Mouse (Mus musculus): ENCODE results near the gene Ccnl2. TPM values are rescaled to one million over a fixed set of nuclear protein-coding genes. Genes with fewer than 3 reads are reported as not detected.

The Ccnl2 gene
- polyA plus RNA-seq, 1 experiment from 2014 or later = 181 TPM

DNA sequence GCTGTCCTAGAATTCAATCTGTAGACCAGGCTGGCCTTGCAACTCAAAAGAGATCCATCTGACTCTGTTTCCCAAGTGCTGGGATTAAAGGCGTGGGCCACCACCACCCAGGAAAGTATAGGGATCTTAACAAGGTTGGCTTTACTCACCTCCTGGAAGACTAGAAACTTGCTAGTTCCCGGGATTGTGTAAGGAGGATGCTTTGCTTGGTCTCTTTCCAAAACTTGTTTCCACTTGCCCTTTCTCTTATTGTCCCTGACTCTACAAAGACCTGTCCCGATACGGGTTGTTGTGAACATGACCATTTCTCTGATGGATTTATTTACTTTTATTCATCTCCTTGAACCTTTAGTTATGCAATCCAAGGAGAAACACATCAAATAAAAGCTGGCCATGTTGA is 17.6 kb downstream of the Ccnl2 start:
- H3K4me3 ChIP-seq (ENCODE audit: low read depth, low read length) = no peak overlapping the region
- no peaks in the 10 kb centered on the region for H3K27me3 ChIP-seq (ENCODE audit: control insufficient read depth, insufficient read depth, low read length)
- no peak overlapping the region for H3K9ac ChIP-seq (ENCODE audit: low read length)
- WGBS = 95% methylated on average over 4 of the region's 4 CpGs
- peaks cover 7% of the 10 kb centered on the region; the same call in 1 of the 2 replicates for H3K36me3 ChIP-seq (ENCODE audit: control insufficient read depth, insufficient read depth, low read length)
- ATAC-seq (ENCODE audit: insufficient number of reproducible peaks, low FRiP score, low TSS enrichment, low read depth) (no peak), DNase-seq (ENCODE audit: low spot score) (no peak)
- no peak overlapping the region for H3K4me2 ChIP-seq (ENCODE audit: low read depth, severe bottlenecking)
- H3K4me1 ChIP-seq (ENCODE audit: control insufficient read depth, insufficient read depth, low read length) = peaks cover 7% of the 10 kb centered on the region; the same call in 1 of the 2 replicates
- H3K27ac ChIP-seq (replicated peaks; ENCODE audit: low read depth, low read length) = no peak overlapping the region
- H3K9me3 ChIP-seq (ENCODE audit: control insufficient read depth, low read length) = no peaks in the 10 kb centered on the region

DNA sequence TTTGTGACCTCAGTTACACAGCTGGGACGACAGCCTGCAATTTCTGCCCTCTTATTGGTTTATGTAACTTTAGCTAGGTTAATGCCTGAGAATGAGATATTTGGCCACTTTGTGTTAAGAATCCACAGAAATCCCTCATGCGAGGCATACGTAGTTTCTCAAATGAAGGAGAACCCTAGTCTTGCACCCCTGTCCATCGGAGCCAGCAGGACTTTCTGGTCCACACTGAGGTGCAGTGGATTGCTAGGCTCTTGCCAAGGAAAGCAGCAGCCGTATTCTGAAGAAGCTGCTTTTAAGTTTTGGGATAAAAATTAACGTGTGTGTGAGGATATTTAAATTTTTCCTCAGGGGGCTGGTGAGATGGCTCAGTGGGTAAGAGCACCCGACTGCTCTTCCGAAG is 18.3 kb downstream of the Ccnl2 start:
- no peak for ATAC-seq (ENCODE audit: insufficient number of reproducible peaks, low FRiP score, low TSS enrichment, low read depth)
- H3K4me2 ChIP-seq (ENCODE audit: low read depth, severe bottlenecking) = peak overlapping the region; percentile 91; the same call in 1 of the 2 replicates
- H3K27ac ChIP-seq (replicated peaks; ENCODE audit: low read depth, low read length) = no peak overlapping the region

DNA sequence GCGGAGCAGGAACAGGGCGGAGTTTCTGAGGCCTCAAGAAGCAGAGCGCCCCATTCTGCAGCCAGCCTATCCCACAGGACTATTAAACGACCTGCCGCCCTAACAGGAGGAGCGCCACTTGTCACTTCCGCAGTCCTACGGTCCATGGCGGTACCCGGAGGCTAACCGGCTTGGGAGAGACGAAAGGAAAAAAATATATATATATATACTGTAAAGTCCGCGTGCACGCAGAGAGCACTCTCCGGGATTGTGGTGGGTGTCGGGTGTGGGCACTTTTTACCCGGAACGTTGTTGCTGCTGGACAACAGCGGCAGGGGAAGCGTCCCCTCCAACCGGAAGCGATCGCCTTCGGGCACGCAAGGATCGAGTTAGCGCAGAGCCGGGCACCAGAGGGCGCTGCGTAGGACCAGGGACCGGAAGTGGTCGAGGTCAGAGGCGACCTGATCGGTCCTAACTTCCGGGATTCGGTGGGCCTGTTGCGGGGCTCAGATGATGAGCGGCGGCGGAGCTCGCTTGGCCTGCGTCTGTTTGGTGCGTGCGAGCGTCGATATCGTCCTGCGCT is 19.0 kb downstream of the Ccnl2 start, which contains the start of gene Aurkaip1:
Gene Aurkaip1 (plus strand): TSS at position 68 of the 562 bp plus-strand sequence.
- ATAC-seq (ENCODE audit: insufficient number of reproducible peaks, low FRiP score, low TSS enrichment, low read depth) (peak; percentile 92), DNase-seq (ENCODE audit: low spot score) (peak; percentile 98)
- no peaks in the 10 kb centered on the region for H3K27me3 ChIP-seq (ENCODE audit: control insufficient read depth, insufficient read depth, low read length)
- H3K27ac ChIP-seq (replicated peaks; ENCODE audit: low read depth, low read length) = peak within 1 kb of the TSS; percentile 68
- H3K4me2 ChIP-seq (ENCODE audit: low read depth, severe bottlenecking) = peak within 1 kb of the TSS; percentile 91
- H3K36me3 ChIP-seq (ENCODE audit: control insufficient read depth, insufficient read depth, low read length) = peaks cover 6% of the 10 kb centered on the region; the same call in 1 of the 2 replicates
- H3K4me1 ChIP-seq (ENCODE audit: control insufficient read depth, insufficient read depth, low read length) = peaks cover 7% of the 10 kb centered on the region; the same call in 1 of the 2 replicates
- H3K9me3 ChIP-seq (ENCODE audit: control insufficient read depth, low read length) = no peaks in the 10 kb centered on the region
- peak within 1 kb of the TSS; percentile 82 for H3K9ac ChIP-seq (ENCODE audit: low read length)
- peak within 1 kb of the TSS; percentile 70 for H3K4me3 ChIP-seq (ENCODE audit: low read depth, low read length)
- under 1% methylated on average over 49 of the region's 49 CpGs for WGBS

More for the DNA sequence above, 18.3 kb downstream of the Ccnl2 start:
- Histone ChIP-seq H3K4me1 (ENCODE audit: control insufficient read depth, insufficient read depth, low read length) (peaks cover 7% of the 10 kb centered on the region; the same call in 1 of the 2 replicates), H3K36me3 (ENCODE audit: control insufficient read depth, insufficient read depth, low read length) (peaks cover 6% of the 10 kb centered on the region; the same call in 1 of the 2 replicates), H3K27me3 (ENCODE audit: control insufficient read depth, insufficient read depth, low read length) (no peaks in the 10 kb centered on the region), H3K9me3 (ENCODE audit: control insufficient read depth, low read length) (no peaks in the 10 kb centered on the region), H3K4me3 (ENCODE audit: low read depth, low read length) (no peak overlapping the region; the same call in 1 of the 2 replicates), H3K9ac (ENCODE audit: low read length) (no peak overlapping the region)
- WGBS = 58% methylated on average over 8 of the region's 8 CpGs
- no peak for DNase-seq (ENCODE audit: low spot score)

DNA sequence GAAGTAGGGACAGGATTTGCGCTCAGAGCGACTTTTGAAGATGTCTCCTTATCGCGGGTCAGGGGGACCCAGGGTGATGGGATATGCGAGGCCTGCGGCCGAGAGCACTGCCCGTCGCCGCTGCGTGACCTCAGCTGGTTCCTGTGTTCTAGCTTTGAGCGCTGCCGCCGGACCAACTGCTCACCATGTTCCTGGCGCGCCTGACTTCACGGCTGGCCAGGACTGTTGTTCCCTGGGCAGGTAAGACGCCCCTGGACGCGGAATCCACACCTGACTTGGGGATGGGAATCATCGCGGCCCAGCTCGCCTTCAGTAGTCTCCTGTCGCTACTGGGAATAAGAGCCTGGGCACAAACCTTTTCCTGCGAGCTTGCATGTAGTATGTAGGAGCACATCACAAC is 19.5 kb downstream of the Ccnl2 start:
- Histone ChIP-seq H3K9ac (ENCODE audit: low read length) (peak overlapping the region; percentile 82), H3K27me3 (ENCODE audit: control insufficient read depth, insufficient read depth, low read length) (no peaks in the 10 kb centered on the region), H3K4me3 (ENCODE audit: low read depth, low read length) (peak overlapping the region; percentile 70), H3K27ac (replicated peaks; ENCODE audit: low read depth, low read length) (peak overlapping the region; percentile 68), H3K36me3 (ENCODE audit: control insufficient read depth, insufficient read depth, low read length) (peaks cover 6% of the 10 kb centered on the region; the same call in 1 of the 2 replicates), H3K9me3 (ENCODE audit: control insufficient read depth, low read length) (no peaks in the 10 kb centered on the region), H3K4me2 (ENCODE audit: low read depth, severe bottlenecking) (peak overlapping the region; percentile 91), H3K4me1 (ENCODE audit: control insufficient read depth, insufficient read depth, low read length) (peaks cover 7% of the 10 kb centered on the region; the same call in 1 of the 2 replicates)
- WGBS = 1% methylated on average over 25 of the region's 25 CpGs
- no peak for DNase-seq (ENCODE audit: low spot score)
- ATAC-seq (ENCODE audit: insufficient number of reproducible peaks, low FRiP score, low TSS enrichment, low read depth) = peak; percentile 1; the same call in 1 of the 2 replicates

DNA sequence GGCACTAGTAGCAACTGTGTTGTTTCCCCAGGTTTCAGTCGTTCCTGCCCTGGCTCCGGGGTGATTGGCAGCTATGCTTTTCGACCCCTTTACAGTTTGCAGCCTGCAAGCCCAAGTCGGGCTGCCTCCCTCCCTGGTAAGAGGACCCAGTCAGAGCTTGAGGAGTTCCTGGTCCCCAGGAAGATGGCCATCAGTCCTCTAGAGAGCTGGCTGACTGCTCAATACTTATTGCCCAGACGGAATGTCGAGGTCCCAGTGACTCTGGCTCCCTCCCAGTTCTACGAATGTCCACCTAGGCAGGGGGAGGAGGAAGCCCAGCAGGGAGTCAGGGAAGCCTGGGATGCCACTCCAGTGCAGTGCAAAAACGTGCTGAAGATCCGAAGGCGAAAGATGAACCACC is 20.0 kb downstream of the Ccnl2 start:
- Histone ChIP-seq H3K4me2 (ENCODE audit: low read depth, severe bottlenecking) (peak overlapping the region; percentile 91), H3K27ac (replicated peaks; ENCODE audit: low read depth, low read length) (no peak overlapping the region), H3K9ac (ENCODE audit: low read length) (peak overlapping the region; percentile 82), H3K9me3 (ENCODE audit: control insufficient read depth, low read length) (no peaks in the 10 kb centered on the region), H3K4me1 (ENCODE audit: control insufficient read depth, insufficient read depth, low read length) (peaks cover 7% of the 10 kb centered on the region; the same call in 1 of the 2 replicates), H3K27me3 (ENCODE audit: control insufficient read depth, insufficient read depth, low read length) (no peaks in the 10 kb centered on the region), H3K4me3 (ENCODE audit: low read depth, low read length) (peak overlapping the region; percentile 70), H3K36me3 (ENCODE audit: control insufficient read depth, insufficient read depth, low read length) (peaks cover 6% of the 10 kb centered on the region; the same call in 1 of the 2 replicates)
- WGBS = 60% methylated on average over 10 of the region's 10 CpGs
- ATAC-seq (ENCODE audit: insufficient number of reproducible peaks, low FRiP score, low TSS enrichment, low read depth) (no peak), DNase-seq (ENCODE audit: low spot score) (no peak)

DNA sequence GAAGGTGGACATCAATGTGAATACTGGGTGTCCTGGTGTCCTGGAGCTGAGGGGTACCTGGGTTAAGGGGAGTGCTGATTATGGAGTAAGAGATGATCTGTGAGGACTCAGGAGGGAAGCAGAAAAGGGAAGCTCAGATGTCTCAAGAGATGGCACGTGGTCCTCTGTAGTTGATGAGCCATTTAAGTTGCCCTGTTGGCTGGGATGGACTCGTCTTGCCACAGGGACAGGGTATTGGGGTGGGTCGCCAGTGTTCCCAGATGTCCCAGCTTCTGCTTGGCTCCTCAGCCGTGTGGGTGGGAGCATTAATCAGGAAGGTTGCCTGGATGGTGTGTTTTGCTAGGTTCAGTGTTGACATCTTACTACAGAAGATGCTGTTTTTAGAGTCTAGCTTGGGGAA is 20.9 kb downstream of the Ccnl2 start:
- 87% methylated on average over 4 of the region's 4 CpGs for WGBS
- Histone ChIP-seq H3K9me3 (ENCODE audit: control insufficient read depth, low read length) (no peaks in the 10 kb centered on the region), H3K9ac (ENCODE audit: low read length) (no peak overlapping the region), H3K27ac (replicated peaks; ENCODE audit: low read depth, low read length) (no peak overlapping the region), H3K4me1 (ENCODE audit: control insufficient read depth, insufficient read depth, low read length) (peaks cover 7% of the 10 kb centered on the region; the same call in 1 of the 2 replicates), H3K36me3 (ENCODE audit: control insufficient read depth, insufficient read depth, low read length) (peaks cover 3% of the 10 kb centered on the region; the same call in 1 of the 2 replicates), H3K4me3 (ENCODE audit: low read depth, low read length) (no peak overlapping the region; the same call in 1 of the 2 replicates), H3K27me3 (ENCODE audit: control insufficient read depth, insufficient read depth, low read length) (no peaks in the 10 kb centered on the region), H3K4me2 (ENCODE audit: low read depth, severe bottlenecking) (no peak overlapping the region)
- DNase-seq (ENCODE audit: low spot score) = no peak
- no peak for ATAC-seq (ENCODE audit: insufficient number of reproducible peaks, low FRiP score, low TSS enrichment, low read depth)

DNA sequence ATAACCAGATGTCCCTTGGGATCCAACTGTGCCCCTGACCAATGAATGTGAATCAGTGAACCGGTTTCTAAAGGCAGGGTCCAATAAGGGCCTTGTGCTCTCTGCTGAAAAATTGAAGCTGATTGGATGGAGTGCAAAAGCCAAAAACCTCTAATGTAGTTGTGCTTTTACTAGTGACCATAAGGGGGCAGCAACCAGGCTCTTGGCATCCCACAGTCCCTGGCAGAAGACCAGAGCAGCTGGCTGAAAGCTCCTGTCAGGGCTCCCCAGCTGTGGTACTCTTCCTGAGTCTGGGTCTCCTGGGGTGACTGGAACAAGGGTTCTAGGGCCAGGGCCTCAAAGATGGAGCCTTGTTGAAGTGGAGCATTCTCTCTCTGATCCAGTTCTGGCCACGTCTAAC is 21.5 kb downstream of the Ccnl2 start:
- ATAC-seq (ENCODE audit: insufficient number of reproducible peaks, low FRiP score, low TSS enrichment, low read depth) (0 out of 2 replicates have a peak, but pooled peaks have one; percentile 8), DNase-seq (ENCODE audit: low spot score) (peak; percentile 69)
- no peak overlapping the region; the same call in 1 of the 2 replicates for H3K4me3 ChIP-seq (ENCODE audit: low read depth, low read length)
- H3K9me3 ChIP-seq (ENCODE audit: control insufficient read depth, low read length) = no peaks in the 10 kb centered on the region
- no peak overlapping the region for H3K4me2 ChIP-seq (ENCODE audit: low read depth, severe bottlenecking)
- no peak overlapping the region for H3K27ac ChIP-seq (replicated peaks; ENCODE audit: low read depth, low read length)
- peaks cover 7% of the 10 kb centered on the region; the same call in 1 of the 2 replicates for H3K4me1 ChIP-seq (ENCODE audit: control insufficient read depth, insufficient read depth, low read length)
- 50% methylated on average over 2 of the region's 2 CpGs for whole genome bisulfite sequencing
- H3K9ac ChIP-seq (ENCODE audit: low read length) = no peak overlapping the region
- H3K36me3 ChIP-seq (ENCODE audit: control insufficient read depth, insufficient read depth, low read length) = peaks cover 3% of the 10 kb centered on the region; the same call in 1 of the 2 replicates
- H3K27me3 ChIP-seq (ENCODE audit: control insufficient read depth, insufficient read depth, low read length) = no peaks in the 10 kb centered on the region

DNA sequence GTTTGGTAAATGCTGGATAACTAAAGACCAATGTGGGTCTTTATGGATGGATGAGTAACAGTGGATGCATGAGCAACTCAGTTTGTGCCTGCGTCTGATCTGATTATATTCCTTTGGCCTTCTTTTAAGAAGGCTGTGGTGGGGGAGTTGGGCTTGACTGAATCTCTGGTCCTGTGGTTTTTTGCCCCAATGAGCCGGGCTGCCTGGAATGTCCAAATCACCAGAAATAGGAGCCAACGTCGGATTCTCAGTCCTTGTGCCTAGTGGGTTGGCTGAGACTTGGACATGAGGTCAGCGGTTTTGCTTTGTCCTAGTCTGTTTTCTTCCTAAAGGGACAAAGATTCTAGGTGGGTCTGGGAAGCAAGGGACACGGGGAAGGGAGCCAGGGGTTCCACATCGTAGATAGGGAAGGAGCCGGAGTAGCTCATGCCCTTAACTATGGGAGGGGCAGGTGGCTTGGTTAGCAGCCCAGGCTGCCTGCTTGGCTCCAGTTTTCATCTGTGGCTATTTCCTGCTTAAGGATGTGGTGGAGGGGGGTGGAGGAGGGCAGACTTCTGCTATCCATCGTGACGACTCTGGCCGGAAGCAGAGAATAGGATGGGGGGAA is 25.2 kb downstream of the Ccnl2 start:
- Histone ChIP-seq H3K9me3 (ENCODE audit: control insufficient read depth, low read length) (no peaks in the 10 kb centered on the region), H3K27me3 (ENCODE audit: control insufficient read depth, insufficient read depth, low read length) (no peaks in the 10 kb centered on the region; the same call in 1 of the 2 replicates), H3K36me3 (ENCODE audit: control insufficient read depth, insufficient read depth, low read length) (peaks cover 3% of the 10 kb centered on the region; the same call in 1 of the 2 replicates), H3K9ac (ENCODE audit: low read length) (no peak overlapping the region), H3K4me3 (ENCODE audit: low read depth, low read length) (no peak overlapping the region), H3K4me1 (ENCODE audit: control insufficient read depth, insufficient read depth, low read length) (peaks cover 12% of the 10 kb centered on the region), H3K27ac (replicated peaks; ENCODE audit: low read depth, low read length) (no peak overlapping the region), H3K4me2 (ENCODE audit: low read depth, severe bottlenecking) (no peak overlapping the region)
- WGBS = 72% methylated on average over 11 of the region's 11 CpGs
- ATAC-seq (ENCODE audit: insufficient number of reproducible peaks, low FRiP score, low TSS enrichment, low read depth) (no peak), DNase-seq (ENCODE audit: low spot score) (no peak)

Data from limb, embryonic 11.5 days (tissue).